Mouse (Mus musculus) 416B (cell line): ENCODE results near the gene Tm9sf2.

Experiments used
- DNase-seq: peaks from one replicate; pipeline ENCODE4 v3.0.0; 2011; ENCODE audit warnings: low read depth

Gene Tm9sf2

DNA sequence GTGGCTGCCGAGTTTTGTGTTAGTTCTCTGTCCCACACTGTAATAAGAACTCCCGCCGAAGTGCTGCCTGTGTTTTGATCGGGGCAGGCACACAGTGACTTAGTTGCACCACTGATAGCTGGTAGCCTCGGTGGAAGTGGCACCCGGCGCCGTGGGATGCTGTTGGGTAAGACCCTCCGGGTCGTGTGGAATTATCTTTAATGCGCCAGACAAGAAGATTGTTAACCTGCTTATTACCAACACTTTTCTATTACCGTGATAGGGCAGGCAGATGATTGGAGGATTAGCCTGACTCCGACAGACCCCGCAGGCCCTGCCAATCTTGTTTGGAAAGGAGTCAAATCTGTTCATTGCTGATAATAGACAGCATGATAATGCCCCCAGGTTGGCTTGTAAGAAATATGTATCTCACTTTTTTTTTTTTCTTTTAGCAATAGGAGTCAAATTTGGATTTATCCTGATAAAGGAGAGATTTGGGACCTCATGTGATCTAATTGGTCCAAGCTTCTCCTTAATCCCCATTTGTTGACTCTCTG, 69.5 kb downstream of the Tm9sf2 start:
- DNase-seq: no peak

DNA sequence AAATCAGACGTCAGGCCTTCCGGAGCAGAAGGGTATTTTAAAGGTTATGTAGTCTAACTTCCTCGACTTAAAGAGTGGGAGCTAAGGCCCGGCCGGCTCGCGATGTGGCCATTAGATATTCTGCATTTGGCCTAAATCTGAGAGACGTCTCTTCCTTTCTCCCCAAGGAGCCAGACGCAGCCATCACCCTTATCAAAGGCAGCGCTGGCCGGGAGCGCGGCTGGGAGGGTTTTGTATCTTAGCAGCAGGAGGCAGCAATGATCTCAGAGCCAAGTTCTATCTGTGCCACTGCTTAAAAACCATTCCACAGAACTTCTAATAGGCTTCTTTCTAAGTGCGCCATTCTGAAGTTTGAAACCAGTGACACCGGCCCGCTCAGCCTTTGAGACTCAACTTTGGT, 72.4 kb downstream of the Tm9sf2 start:
- no peak for DNase-seq

DNA sequence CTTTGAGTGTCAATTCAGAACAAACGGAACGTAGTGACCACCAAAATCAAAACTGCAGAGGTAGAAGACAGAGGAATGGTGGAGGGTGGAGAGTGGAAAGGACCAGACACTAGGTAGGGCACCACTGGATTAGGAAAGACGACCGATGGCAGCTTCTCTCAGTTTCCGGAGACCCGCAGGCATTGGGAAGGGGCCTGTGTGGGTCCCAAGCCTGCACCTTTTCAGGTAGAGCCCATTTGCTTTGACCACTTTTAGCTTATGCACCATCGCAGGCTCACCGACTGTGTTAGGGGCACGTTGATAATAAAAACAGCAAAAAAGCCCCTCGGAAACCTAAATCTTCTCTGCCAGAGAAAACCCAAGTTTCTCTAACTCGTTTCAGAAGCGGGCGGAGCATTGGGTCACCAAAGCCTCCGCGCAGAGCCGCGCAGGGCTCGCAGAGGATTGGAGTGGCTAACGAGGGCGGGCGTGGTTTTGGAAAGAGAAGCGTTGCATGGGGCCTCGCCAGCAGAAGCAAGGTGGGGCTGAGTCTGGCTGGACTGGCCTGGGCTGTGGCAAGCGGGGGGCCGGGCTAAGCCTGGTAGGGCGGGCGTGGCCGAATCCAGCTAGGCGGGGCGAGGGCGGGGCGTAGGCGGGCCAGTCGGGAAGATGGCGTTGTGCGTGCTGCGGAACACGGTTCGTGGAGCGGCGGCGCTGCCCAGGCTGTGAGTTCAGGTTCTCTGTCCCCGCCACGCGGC, 74.4 kb downstream of the Tm9sf2 start, which contains the start of gene Clybl:
TSS of gene Clybl (plus strand) at position 627 of the 737 bp plus-strand sequence.
- peak; percentile 96 for DNase-seq

DNA sequence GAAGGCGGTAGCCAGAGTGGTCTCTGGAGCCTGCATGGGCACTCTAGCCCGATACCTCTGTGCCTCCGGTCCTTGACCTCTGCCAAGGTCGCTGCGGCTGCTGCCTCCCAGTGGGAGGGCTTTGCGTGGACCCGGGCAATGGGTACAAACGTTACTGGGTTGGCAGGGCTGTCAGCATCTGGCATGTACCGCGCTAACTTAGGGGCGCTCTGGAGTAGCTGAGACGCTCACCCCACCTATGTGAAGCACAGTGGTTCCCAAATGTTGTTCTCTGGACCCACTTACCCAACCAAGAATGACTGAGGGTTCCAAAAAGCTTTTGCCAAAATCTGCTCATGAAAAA, 74.9 kb downstream of the Tm9sf2 start:
- DNase-seq: no peak

DNA sequence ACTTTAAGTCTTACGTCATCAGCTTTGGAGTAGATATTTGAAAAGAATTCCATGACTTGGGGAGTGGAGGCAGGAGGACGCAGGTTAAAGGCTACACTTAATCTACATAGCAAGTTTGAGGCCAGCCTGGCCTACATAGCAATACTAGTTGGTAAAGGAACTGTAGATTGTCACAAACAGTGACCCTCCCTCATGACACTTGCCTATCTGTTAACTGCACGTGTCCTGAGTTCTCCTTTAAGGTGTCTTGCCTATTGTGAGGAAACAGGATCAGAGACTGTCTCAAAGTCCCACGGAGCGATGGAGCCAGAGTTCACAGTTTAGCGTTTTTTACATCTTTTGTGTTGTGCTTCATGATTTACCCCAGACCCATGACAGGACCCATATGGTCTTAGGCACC, 75.4 kb downstream of the Tm9sf2 start:
- DNase-seq: no peak

DNA sequence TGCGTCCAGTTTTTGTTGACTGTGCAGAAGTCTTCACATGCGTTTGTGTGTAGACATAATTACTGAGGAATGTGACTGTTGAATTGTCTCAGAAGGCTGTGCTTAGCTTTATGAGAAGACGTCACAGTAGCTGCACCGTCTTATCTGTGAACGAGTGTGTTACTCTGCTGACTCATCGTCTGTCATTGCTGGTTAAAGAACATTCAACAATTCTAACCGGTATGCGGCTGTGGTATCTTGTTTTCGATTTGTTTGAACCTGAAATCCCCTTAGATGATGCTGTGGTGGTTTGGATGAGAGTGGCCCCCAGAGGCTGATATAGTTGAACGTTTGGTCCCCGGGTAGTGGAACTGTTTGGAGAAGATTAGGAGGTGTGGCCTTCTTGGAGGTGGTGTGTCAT, 77.1 kb downstream of the Tm9sf2 start:
- DNase-seq: peak; percentile 43

DNA sequence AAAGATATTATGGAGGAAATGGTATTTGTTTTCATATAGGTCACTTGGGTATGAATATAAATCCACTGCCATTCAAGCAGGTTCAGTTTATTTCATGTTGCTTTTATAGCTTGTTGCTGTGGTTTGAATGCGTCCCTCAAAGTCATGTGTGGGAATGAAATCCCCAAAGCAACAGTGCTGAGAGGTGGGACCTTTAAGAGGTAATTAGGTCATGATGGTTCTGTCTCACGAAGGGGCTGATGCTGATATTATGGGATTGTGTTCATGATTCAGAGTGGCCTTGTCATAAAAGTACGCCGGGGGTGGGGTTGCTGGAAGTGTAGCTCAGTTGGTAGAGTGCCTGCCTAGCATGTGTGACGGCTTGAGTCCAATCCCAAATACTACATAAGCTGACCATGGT, 81.4 kb downstream of the Tm9sf2 start:
- DNase-seq: no peak

DNA sequence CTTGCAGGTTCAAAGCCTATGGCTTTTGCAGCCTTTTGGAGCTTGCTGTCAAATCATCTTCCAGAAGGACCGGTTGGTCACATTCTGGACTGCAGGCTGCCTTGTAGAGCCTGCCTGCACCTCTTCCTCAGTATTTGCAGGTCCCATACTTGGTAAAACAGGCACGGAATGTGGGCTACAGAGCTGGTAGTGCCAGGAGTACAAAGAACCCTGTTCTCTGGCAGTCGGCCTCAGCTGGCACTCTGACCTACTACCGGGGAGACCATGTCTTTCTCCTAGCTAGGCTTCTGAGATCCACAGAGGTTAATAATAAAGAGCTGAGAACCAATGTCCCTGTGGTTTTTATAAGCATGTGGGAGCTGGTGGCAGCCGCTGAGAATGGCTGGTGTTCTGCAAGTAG, 83.1 kb downstream of the Tm9sf2 start:
- no peak for DNase-seq

DNA sequence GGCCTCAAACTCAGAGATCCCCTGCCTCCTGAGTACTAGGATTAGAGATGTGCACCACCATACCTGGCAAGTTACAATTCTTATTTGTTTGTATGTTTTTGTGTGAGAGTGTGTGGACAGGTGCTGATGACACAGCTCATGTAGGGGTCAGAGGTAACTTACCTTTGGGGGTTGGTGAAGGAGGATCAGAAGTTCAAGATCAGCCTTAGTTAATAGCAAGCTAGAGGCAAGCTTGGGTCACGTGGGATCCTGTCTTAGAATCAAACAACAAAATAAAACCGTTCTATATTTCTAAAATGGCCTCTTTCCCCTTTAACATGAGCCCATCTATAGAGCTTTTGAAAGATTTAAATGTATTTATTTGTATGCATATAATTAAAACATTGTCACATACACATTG, 83.7 kb downstream of the Tm9sf2 start:
- no peak for DNase-seq

DNA sequence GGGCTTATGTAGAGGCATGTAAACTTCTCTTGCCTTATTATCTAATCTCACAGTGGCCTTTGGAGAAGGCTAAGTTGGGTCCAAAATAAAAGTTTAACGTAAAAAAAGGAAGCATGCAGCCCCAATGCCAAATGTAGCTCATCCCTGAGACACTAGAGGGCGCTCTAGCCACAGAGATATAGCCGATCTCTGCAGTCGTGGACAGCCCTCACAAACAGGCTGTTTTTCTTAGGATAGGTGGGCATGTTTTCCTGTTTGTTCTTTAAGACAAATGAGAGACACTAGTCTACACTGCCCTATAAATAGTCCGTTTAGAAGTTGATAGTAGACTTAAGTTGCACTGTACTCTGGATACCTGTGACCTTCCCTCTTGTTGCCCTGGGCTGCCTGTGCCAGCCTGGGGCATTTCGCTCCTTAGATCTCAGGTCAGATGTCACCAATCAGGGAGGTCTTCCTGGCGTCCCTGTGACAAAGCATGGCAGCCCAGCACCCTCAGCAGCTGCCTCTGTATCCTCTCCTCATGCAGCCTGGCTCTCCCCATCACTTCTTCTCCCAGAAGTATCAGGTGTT, 84.2 kb downstream of the Tm9sf2 start:
- DNase-seq: peak; percentile 79

DNA sequence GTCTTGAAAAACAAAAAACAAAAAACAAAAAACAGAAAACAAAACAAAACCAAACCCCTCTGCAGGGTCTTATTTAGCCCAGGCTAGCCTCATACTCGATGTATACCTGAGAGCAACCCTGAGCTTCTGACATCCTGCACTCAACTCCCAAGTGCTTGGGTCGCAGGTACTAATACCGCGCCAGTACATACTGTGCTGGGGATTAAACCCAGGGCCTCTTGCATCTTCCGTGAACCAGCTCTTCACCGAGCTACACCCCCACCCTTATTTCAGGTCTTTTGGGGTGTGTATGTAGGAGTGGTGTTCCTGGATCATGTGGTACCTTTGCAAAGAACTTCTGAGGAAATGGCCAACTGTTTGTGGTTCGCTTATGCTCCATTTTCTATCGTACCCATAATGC, 87.8 kb downstream of the Tm9sf2 start:
- no peak for DNase-seq

DNA sequence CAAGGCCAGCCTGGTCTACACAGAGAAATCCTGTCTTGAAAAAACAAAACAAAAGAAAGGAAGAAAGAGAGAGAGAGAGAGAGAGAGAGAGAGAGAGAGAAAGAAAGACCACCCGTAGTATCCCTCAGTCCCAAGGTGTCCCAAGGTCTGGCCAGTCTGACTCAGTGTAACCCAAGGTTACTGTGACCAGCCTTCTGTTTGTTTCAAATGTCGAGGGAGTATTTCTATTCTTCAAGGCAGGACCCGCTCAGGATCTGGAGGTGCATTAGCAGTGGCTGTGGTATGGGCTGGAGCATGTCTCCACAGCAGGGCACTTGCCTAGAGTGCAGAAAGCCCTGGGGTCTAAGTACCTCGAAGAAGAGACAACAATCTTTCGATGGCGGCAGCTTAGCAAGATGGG, 90.0 kb downstream of the Tm9sf2 start:
- no peak for DNase-seq

DNA sequence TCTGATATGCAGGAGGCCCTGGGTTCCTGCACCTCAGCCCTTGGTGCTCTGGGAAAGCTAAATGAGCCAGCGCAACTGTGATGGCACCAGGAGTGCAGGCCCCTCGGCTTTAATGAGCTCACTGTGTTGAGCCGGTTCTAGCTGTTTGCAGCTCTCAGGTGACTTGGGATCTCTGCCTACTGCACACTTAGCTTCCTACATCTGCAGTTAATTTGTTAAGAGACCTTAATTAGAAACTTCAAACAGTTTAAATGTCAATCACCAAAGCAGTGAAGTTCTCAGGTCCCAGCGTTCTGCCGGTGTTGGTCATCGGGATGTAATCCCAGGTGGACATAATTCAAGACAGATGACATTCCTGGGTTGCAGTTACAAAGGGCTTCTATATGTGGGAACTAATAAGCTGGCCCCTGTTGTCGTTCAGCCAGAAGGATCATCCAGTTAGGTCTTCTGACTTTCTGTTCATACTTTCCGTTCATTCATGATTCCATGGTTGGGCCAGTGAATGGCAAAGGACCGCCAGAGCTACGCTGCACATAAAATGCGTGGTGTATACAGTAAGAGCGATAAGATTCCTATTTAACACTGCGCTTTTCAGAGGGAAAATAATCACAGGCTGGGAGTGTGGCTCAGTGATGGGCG, 93.5 kb downstream of the Tm9sf2 start:
- DNase-seq: no peak

DNA sequence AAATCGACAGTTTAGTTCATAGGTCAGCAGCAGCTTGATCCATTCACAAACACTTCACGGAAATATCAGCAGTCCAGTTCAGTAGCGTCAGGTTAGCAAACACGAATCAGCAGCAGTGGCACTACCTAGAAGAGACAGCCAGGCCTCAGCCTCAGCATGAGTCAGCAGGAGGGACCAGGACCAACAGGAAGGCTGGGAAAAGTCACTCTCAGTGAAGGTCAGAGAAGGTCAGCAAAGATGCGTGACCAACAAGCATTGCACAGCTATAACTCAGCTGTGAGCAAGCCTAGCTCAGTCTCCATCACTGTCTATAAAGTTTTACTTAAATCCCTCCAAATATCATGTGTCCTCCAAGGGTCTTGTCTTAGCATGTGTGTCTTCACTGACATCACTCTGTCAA, 102.3 kb downstream of the Tm9sf2 start:
- no peak for DNase-seq
